Mouse (Mus musculus): ENCODE results near the gene Prr30.
"Not testable (repeated sequence)": the region's sequence is repeated elsewhere in the genome, so short reads cannot be mapped to it uniquely, and the experiment has no call there.

Gene Prr30

DNA sequence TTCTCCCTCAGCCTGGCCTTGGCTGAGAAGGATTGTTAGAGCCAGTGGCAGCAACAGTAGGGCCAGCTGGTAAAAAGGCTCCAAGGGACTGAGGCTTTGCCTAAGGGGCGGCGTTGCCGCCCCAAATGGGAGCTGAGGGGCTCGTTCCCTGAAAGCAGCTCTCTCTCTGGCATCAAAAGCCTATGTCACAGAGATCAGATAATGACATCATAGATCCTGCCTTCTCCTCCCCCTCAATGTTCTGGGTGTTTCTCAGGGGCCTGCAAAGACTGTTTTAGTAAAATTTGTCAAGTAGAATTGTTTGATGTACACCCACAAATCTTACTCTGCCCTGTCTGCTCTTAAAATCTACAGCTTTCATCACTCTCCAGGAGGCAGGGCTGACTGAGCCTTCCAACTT, at the start of gene Prr30:
Gene Prr30, minus strand, starts transcription at position 101 of the 400 bp plus-strand sequence.
- DNase-seq (ENCODE audit: low spot score): no peak

- no peak for DNase-seq (ENCODE audit: low spot score)
Observed at GRCm38 (mm10) chr14:101246793-101247192, 46.7 kb upstream of the Prr30 start.

- no peak for DNase-seq (ENCODE audit: low spot score)
Observed at GRCm38 (mm10) chr14:101245706-101246105, 45.6 kb upstream of the Prr30 start.

DNA sequence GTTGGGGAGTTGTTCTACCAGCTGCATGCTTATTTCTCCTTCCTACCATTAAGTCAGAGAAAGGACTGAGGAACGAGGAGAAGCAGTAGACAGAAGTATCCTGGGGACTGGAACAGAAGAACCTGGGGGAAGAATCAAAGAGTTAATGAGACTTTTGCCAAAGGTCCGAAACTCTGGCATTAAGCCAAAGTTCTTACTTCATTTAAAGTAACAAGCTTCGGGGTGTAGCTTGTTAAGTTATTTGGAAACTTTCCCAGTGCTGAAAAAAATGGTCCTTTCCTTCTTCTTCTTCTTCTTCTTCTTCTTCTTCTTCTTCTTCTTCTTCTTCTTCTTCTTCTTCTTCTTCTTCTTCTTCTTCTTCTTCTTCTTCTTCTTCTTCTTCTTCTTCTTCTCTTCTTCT, 44.3 kb upstream of the Prr30 start:
- not testable (repeated sequence) for DNase-seq (ENCODE audit: low spot score)

DNA sequence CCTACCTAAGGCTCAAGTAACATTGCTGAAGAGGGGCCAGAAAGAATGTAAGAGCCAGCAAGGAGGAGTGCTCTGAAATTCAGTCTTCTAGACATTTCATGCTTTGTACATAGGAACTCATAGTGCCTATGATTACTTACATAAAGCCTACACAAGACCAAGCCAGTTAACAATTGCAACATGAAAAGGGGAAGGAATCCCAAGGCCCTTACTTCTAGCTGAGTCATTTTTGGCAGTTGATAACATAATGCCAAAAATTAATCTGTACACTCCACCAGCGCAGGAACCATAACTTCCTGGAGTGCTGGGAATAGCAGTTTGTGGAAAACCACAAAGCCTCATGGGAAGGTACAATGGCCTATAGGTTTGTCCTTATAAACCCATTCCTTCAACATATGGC, 37.8 kb upstream of the Prr30 start:
- DNase-seq (ENCODE audit: low spot score): no peak

- no peak for DNase-seq (ENCODE audit: low spot score)
Observed at GRCm38 (mm10) chr14:101229068-101229467, 28.9 kb upstream of the Prr30 start.

DNA sequence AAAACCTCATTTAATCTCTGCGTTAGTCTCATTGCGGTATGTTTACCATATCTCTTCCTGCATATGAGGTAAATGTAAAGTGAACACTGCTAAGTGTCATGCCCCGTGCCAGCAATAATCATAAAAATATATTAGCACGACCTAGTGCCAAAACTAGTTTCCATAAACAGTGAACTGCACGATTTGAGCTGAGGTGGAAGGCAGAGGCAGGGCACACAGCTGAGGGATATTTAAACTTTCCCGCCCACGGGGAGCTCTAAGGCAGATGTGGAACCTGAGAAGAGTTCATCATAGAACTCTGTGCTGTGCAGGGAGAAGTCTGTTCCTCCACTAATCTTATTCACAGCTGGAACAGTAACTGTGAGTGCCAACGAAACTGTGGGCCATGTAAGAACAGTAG, 22.2 kb upstream of the Prr30 start:
- DNase-seq (ENCODE audit: low spot score): no peak

GRCm38 (mm10) chr14:101172258-101172657, 27.9 kb downstream of the Prr30 start:
- no peak for DNase-seq (ENCODE audit: low spot score)

Data from ovary, postnatal 14 days (tissue).